Mouse (Mus musculus): Measurements from ENCODE around the gene Man1a.

Gene Man1a

DNA sequence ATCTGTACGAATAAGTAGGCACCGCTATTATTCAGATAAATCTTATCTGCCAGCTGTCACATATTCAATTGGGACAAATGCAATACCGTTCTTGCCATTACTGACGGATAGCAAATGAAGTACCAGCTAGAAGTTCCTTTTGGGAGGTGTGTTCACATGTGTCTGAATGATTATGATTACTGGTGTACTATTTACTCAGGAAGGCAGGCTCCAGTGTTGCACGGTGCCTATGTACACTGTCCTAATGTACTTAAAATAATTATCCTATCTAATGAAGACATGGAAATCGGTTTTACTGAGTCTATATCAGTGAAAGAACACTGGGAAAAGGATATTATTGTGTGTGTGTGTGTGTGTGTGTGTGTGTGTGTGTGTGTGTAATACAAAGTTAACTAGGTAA is 160.7 kb downstream of the Man1a start:
- no peak for DNase-seq (ENCODE audit: low read depth, low spot score)

DNA sequence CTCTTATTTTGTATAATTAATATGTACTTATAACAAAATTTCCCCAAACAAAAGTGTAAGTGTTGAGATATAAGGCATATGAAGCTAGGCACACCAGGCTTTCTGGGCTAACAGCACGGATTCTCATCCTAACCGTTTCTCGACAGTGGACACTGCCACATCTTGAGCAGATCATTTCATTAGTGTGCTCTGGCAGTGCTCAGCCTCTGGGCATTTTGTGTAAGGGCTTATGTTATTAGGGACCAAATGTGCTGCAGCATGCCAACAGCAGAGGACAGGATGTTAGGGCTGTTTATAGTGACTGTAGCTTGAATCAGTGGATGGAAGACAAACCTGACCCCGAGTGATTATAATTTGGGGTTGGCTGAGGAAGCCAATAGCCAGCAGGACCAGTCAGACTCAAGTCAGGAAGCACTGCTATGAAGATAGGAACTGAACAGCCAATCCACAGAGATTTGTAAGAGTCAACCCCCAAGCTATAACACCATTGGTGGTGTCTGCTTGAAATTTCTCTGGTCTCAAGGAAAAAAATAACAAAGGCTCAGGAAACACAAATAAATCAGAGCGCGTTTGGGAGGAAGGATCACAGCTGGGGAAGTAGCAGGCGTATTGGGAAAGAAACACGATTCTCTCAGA is 161.3 kb downstream of the Man1a start:
- DNase-seq (ENCODE audit: low read depth, low spot score): no peak

DNA sequence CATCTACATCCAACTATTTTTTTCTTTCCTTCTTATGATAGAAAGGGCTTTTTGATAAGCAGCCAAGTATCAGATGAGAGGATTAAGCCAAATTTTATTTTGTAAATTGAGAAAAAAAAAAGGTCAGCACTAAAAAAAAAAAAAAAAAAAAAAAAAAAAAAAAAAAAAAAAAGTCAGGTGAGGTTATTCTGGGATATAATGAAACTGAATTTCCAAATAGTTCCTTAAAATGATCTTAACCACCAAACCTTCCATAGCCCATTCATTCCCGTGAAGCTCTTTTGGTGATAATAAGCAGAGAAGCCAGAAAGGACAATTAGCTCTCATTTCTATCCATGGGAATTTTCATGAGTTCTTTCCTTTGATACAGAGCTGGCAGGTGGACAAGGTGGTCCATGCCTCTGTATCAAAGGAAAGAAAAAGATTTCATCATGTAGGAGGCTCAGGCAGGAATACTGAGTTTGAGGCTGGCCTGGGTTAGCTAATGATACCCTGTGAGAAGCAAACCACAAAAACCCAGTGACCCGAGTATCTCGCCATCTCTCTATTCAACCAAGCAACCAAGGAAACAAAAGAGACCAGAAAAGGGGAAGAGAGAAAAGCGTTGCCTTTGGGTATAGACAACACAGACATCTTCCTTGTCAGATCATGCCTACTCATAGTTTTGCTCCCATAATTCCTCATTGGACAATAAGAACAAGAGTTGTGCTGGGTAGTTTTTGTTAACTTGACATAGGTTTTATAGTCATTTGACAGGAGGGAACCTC is 162.7 kb downstream of the Man1a start:
- DNase-seq (ENCODE audit: low read depth, low spot score): no peak

- DNase-seq (ENCODE audit: low read depth, low spot score): no peak
Observed at GRCm38 (mm10) chr10:53889512-53889911, 186.9 kb downstream of the Man1a start.

- peak; percentile 8 for DNase-seq (ENCODE audit: low read depth, low spot score)
Observed at GRCm38 (mm10) chr10:53888382-53889110, 187.9 kb downstream of the Man1a start.

DNA sequence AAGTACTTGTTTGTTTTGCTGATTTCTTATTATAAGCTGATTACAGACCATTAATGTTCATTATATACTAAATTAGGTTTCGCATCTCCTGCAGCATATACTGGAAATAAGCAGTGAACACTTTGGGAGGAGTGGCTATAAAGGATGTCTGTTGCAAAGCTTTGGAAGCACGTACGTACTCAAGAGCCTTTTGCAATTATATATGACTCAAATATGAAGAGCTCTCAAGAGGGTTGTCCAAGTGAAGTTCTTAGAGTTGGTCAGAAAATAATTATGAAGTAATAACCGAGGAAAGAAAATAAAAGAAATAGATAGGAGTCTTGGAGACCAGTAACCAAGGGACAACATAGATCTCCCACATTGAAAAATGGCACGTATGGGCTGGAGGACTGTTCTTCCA is 189.9 kb downstream of the Man1a start:
- no peak for DNase-seq (ENCODE audit: low read depth, low spot score)

- DNase-seq (ENCODE audit: low read depth, low spot score): no peak
Observed at GRCm38 (mm10) chr10:53881310-53881709, 195.1 kb downstream of the Man1a start.

GRCm38 (mm10) chr10:53875896-53876295 is 200.5 kb downstream of the Man1a start:
- DNase-seq (ENCODE audit: low read depth, low spot score): no peak

- DNase-seq (ENCODE audit: low read depth, low spot score): no peak
Observed at GRCm38 (mm10) chr10:53874191-53874590, 202.2 kb downstream of the Man1a start.

GRCm38 (mm10) chr10:53863486-53864357 is 212.7 kb downstream of the Man1a start:
- DNase-seq (ENCODE audit: low read depth, low spot score): no peak

GRCm38 (mm10) chr10:53859879-53860278 is 216.5 kb downstream of the Man1a start:
- DNase-seq (ENCODE audit: low read depth, low spot score): no peak

GRCm38 (mm10) chr10:53859224-53859623 is 217.2 kb downstream of the Man1a start:
- peak; percentile 1 for DNase-seq (ENCODE audit: low read depth, low spot score)
